Mouse (Mus musculus) left cerebral cortex, postnatal 36 days (tissue): ENCODE results near the gene Hmgn2. TPM values are rescaled to one million over a fixed set of nuclear protein-coding genes. Genes with fewer than 3 reads are reported as not detected.
"Not testable (repeated sequence)": the region's sequence is repeated elsewhere in the genome, so short reads cannot be mapped to it uniquely, and the experiment has no call there.

ENCODE experiments used
- DNase-seq, 2 experiments: peaks; one replicate each; pipeline ENCODE4 v3.0.0; 2021 to 2022; ENCODE audit warnings: low spot score in 2 of 2, mixed read lengths in 1 of 2
- intact Hi-C: fragments of 180-260 bp; cut with DNase I; formaldehyde crosslinking; loops from one replicate; pipeline ENCODE4 v1.15.1; 2025
- total RNA-seq, 2 experiments: library from RNA; stranded (reverse); gene quantifications; 2 replicates each; pipeline ENCODE4 v1.2.3; 2021

Gene Hmgn2
- total RNA-seq, 2 experiments from 2014 or later, result 97.3 to 117 TPM

DNA sequence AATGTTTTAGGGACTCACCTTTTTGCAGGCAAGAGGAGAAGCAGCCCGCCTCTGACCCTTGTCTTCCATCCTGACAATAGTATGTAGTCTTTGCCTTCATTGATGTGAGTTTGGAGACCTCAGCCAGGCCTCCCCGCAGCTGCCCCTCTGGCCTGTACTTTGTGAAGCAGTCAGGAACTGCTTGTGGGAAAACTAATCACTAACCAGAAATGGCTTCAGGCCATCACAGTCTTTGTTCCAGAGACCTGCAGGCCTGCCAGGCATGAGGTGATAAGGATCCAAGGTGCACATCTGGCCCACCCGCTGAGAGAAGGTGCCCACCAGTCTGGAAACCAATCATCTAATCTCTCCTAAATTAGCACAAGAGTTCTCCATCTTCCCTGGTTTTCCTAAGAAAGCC lies 36.7 kb downstream of the Hmgn2 start:
- intact Hi-C loops, result no loop called here
- DNase-seq, result no peak

DNA sequence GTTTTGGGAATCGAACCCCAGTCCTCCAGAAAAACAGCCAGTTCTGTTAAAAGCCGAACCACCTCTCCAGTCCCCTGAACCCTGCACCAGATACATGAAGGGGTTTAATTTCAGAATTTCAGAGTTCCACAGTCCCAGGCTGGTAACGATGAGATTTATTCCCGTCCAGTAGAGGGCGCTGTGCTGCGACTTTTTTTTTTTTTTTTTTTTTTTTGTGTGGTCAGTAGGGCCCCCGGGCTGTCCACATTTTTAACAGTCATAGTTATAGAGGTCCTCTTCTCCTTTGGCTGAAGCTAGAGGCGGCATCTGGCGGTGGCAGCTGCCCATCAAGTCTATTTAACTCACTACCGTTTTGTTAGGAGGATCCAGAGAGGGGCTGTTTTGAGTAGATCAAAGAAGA lies 37.1 kb downstream of the Hmgn2 start:
- intact Hi-C loops, result no loop called here
- DNase-seq, result no peak

DNA sequence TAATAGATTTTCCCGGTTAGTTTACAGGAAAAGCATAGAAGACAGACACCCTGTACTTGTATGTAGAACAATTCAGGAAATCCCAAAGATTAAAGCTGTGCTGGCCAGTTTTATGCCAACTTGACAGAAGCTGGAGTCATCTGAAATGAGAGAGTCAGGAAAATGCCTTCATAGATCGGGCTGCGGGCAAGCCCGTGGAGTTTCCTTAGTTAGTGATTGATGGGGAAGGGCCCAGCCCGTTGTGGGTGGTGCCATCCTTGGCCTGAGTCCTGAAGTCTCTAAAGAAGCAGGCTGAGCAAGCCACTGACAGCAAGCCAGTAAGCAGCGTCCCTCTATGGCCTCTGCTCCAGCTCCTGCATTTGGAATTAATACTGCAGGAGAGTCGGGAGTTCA lies 39.2 kb downstream of the Hmgn2 start:
- intact Hi-C loops, result no loop called here
- no peak for DNase-seq

DNA sequence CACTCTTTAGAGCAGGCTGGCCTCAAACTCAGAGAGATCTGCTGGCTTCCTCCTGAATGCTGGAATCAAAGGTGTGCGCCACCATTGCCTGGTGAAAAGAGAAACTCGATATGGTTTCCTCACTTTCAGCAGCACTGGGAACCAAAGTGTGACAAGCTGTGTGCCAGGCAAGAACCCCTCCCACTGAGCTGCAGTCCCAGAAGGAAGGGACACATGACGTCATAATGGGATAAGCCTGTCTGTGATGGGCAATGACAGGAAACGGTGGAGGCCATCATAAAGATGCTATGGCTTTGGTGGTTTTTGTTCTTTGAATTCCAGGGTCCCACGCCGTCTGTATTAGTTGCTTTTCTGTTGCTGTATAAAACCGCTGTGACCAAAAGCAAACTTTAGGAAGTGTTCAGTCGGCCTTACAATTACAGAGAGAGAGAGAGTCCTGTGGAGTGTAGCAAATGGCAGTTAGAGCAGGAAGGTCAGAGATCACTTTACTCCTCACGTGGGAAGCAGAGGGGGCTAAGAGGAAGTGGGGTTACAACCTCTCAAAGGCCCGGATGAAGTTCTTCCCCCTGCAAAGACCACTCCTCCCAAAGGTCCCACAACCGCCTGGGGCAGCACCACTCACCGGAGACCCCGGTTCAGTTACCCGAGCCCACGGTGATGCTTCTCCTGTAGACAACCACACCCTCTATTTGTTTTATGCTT lies 39.7 kb downstream of the Hmgn2 start:
- intact Hi-C loops, result no loop called here
- no peak for DNase-seq

DNA sequence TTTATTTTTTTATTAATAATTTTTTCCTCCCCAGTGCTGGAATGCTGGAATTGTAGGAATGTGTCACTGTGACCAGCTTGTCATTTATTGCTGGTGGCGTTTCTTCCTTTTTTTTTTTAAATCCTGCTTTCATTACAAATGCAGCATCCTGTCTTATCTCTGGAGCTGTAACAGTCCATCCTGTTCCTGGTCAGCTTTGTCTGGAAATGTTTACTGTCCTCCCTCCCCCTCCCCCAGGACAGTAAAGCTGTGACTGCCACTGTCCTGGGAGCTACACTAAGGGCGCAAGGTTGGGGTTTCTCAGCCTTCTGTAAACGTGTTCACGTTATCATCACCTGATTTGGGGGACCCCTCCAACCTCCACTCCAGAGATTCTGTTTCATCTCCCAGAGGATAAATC lies 43.2 kb downstream of the Hmgn2 start:
- DNase-seq, result no peak
- intact Hi-C loops, result no loop called here

DNA sequence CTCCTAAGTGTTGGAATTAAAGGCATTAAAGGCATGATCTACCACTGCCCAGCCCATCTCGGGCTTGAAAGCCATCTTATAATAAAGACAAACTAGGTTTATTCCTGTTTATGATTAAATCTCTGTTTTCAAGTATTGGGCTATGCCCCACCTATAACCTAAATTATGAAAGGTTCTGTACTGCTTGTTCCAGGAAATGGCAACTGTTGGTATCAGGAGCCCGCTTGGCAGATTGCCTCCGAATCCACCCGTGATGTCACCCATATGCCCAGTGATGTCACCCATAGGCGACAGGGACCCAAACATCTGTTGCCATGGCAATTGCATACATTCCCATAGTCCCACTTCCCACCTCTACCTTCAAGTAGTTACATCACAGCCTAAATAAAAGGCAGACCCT lies 44.7 kb downstream of the Hmgn2 start:
- DNase-seq, result no peak
- intact Hi-C loops, result no loop called here

DNA sequence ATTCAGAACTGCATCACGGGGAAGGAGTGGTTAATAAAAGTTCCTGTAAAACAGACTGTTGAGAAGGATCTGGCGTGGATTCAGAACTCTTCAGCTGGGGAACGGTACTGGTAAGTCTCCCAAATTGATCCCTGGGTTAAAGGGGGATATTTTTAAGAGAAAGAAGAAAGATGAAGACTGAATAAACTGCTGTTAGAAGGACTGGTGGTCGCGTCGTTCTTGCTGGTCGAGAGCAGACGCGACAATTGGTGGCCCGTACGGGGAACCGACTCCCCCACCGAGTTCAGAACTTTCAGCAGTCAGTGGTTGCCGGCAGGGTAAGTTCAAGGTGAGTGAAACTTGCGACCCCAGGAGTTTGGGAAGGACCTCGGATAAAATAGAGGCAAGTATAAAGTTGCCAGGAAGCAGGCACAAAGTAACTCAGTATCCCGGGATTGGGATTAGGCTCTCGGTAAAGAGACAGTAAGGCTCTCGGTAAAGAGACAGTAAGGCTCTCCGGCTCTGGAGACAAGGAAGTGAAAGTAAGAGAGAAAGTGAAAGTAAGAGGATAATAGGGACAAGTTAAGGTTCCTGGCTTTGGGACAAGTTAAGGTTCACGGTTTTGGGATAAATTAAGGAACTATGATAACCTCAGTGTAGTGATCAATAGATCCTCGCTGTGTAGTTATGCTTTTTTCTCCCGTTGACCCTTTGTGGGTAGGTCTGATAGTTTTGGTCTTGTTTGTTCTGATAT lies 50.2 kb downstream of the Hmgn2 start:
- intact Hi-C loops, result not testable (repeated sequence)
- DNase-seq, result peak in 1 of 2 experiments; percentile 17

Other genes with a start within 250 kb of the Hmgn2 start
- gene Arid1a, start 211.9 kb downstream of the Hmgn2 start, total RNA-seq, result 10 to 100 TPM; 76.5 to 96.1 TPM
- 10 to 100 TPM in 1 of 2 experiments, 1 to 10 TPM in 1; 9.9 to 13.6 TPM for gene Rps6ka1, start 80.9 kb downstream of the Hmgn2 start, total RNA-seq
- 10 to 100 TPM; 61.9 to 63.3 TPM for gene Dhdds, start 32.3 kb upstream of the Hmgn2 start, total RNA-seq
- gene Lin28a, start 50.2 kb upstream of the Hmgn2 start, total RNA-seq, result not detected
- gene Zfp683, start 85.2 kb upstream of the Hmgn2 start, total RNA-seq, result not detected
- 1 to 10 TPM; 3.5 to 4.2 TPM for gene Crybg2, start 92.2 kb upstream of the Hmgn2 start, total RNA-seq
- 1 to 10 TPM; 1.4 to 2.7 TPM for gene Cd52, start 126.4 kb upstream of the Hmgn2 start, total RNA-seq
- gene Ubxn11, start 133.9 kb upstream of the Hmgn2 start, total RNA-seq, result 10 to 100 TPM; 23.3 to 46.3 TPM
- gene Sh3bgrl3, start 160.1 kb upstream of the Hmgn2 start, total RNA-seq, result 100 to 1,000 TPM; 187 to 235 TPM
- 10 to 100 TPM; 14.3 to 18.3 TPM for gene Cep85, start 218.5 kb upstream of the Hmgn2 start, total RNA-seq
- not detected for gene Gm7534, start 234.4 kb upstream of the Hmgn2 start, total RNA-seq